Mouse (Mus musculus) hindbrain, embryonic 14.5 days (tissue): ENCODE data around the gene Cela1. TPM values are rescaled to one million over a fixed set of nuclear protein-coding genes. Genes with fewer than 3 reads are reported as not detected.

ENCODE experiments used
- ATAC-seq: fragments of 200-750 bp; cut with Nextera tagmentation; 2 replicates; pipeline ENCODE4 v1.8.0; 2017; ENCODE audit warnings: moderate number of reproducible peaks, mild to moderate bottlenecking, moderate TSS enrichment, moderate library complexity; ENCODE audit not compliant: low FRiP score
- DNase-seq: peaks from one replicate; pipeline ENCODE4 v3.0.0-alpha.2; 2015; ENCODE audit warnings: low spot score
- H3K27ac ChIP-seq: fragments of 300-500 bp; sonication (generic); 2 replicates; pipeline ENCODE4 v1.5.1; 2014; ENCODE audit warnings: mild to moderate bottlenecking, moderate library complexity
- H3K27me3 ChIP-seq: fragments of 300-500 bp; sonication (generic); 2 replicates; pipeline ENCODE4 v1.6.1; 2014; ENCODE audit warnings: mild to moderate bottlenecking, low read length, mixed read lengths; ENCODE audit not compliant: control insufficient read depth, insufficient read depth
- H3K36me3 ChIP-seq: fragments of 300-500 bp; sonication (generic); replicated peaks from 2 replicates; pipeline ENCODE4 v1.6.1; 2014; ENCODE audit not compliant: control insufficient read depth, insufficient read depth
- H3K4me1 ChIP-seq: fragments of 300-500 bp; sonication (generic); replicated peaks from 2 replicates; pipeline ENCODE4 v1.6.1; 2014; ENCODE audit warnings: antibody characterized with exemption, low read length, mixed read lengths; ENCODE audit not compliant: control insufficient read depth, insufficient read depth
- H3K4me2 ChIP-seq: fragments of 300-500 bp; sonication (generic); replicated peaks from 2 replicates; pipeline ENCODE4 v1.6.1; 2014; ENCODE audit warnings: mild to moderate bottlenecking, moderate library complexity
- H3K4me3 ChIP-seq: fragments of 300-500 bp; sonication (generic); replicated peaks from 2 replicates; pipeline ENCODE4 v1.5.1; 2014; ENCODE audit warnings: mild to moderate bottlenecking, low read length
- H3K9ac ChIP-seq: fragments of 300-500 bp; sonication (generic); 2 replicates; pipeline ENCODE4 v1.6.1; 2014
- H3K9me3 ChIP-seq: fragments of 300-500 bp; sonication (generic); 2 replicates; pipeline ENCODE4 v1.6.1; 2016; ENCODE audit warnings: low read length; ENCODE audit not compliant: control insufficient read depth
- WGBS: fragments of 180-500 bp; shearing (Covaris S2); extraction: QIAGEN DNeasy Blood & Tissue Kit; methylation state at CpG from one replicate; pipeline ENCODE4 v1.1.7; 2014; 5-methylcytosine and 5-hydroxymethylcytosine counted together
- polyA plus RNA-seq: library from polyadenylated mRNA; unstranded; fragments of >200 nt; fragmentation: Nextera tagmentation; extraction: Ambion mirVana; gene quantifications from 2 replicates; pipeline ENCODE4 v1.2.1, GENCODE M21; 2014

The Cela1 gene
- polyA plus RNA-seq, 1 experiment from 2014 or later: 1.0 TPM

DNA sequence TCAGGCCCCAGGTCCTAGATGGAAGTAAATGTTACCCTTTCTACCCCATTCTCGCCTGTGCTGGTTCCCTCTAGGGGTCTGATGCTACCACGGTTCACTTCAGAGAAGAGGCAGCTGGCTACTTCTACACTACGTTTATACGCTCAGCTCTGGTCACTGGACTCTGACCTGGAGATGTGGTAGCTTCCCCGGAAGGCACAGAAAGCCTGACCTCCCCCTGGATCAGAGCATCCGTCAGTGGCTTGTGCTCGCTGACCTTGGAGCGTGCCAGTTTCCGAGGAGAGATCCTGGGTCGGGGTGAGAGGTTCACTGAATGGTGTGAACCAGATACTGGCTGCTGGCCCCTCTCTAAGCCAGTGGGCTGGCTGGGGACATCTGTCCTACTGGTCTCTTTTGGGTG, 10.4 kb upstream of the Cela1 start:
- ATAC-seq: no peak
- DNase-seq: no peak

DNA sequence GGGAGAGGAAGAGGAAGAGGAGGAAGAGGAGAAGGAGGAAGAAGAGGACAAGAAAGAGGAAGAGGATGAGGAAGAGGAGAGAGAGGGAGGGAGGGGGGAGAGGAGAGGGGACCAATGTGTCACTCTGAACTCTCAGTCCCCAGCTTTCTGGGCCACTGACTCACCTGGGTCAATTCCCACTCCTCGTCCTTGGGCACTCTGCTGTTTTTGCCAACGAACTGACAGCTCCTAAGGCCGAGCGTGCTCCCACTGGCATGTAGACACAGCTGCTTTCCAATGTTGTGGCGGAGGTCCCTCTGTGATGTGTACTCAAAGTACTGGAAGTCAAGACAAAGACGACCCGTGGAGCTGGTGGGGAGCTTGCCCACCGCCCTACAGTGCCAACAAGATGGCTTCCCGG, 6.7 kb upstream of the Cela1 start:
- no peak overlapping the region for H3K27ac ChIP-seq
- H3K36me3 ChIP-seq: no peaks in the 10 kb centered on the region
- H3K27me3 ChIP-seq: no peaks in the 10 kb centered on the region
- 84% methylated on average over 9 of the region's 9 CpGs for WGBS
- H3K4me2 ChIP-seq: no peak overlapping the region
- ATAC-seq (no peak), DNase-seq (no peak)
- no peak overlapping the region for H3K9ac ChIP-seq
- peaks cover 10% of the 10 kb centered on the region for H3K9me3 ChIP-seq
- no peak overlapping the region for H3K4me3 ChIP-seq
- H3K4me1 ChIP-seq: no peaks in the 10 kb centered on the region

More for the DNA sequence above, 10.4 kb upstream of the Cela1 start:
- no peaks in the 10 kb centered on the region for H3K36me3 ChIP-seq
- no peaks in the 10 kb centered on the region for H3K4me1 ChIP-seq
- H3K9me3 ChIP-seq: no peaks in the 10 kb centered on the region
- H3K9ac ChIP-seq: no peak overlapping the region
- 79% methylated on average over 10 of the region's 10 CpGs for WGBS
- no peaks in the 10 kb centered on the region for H3K27me3 ChIP-seq
- no peak overlapping the region for H3K27ac ChIP-seq
- no peak overlapping the region for H3K4me3 ChIP-seq
- no peak overlapping the region for H3K4me2 ChIP-seq

DNA sequence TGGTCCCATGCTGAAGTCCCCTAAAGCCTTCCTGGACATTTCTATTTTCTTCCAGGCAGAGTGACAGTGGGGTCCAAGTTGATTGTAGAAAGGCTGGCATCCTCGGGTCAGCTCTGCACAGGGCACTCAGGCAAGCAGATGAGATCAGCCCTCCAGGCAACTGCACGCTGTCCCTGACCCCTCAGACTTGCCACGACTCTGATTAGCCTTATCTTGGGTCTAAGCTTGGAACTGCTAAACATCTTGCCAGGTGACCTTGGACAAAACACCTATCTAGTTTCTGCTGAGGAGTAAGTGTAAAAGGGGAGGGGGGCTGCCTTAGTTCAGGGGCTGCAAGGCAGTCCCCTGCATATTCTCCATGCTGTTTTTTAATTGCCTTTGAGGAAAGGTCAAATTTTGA, 4.3 kb upstream of the Cela1 start:
- no peak overlapping the region for H3K27ac ChIP-seq
- H3K9ac ChIP-seq: no peak overlapping the region
- H3K4me1 ChIP-seq: no peaks in the 10 kb centered on the region
- H3K4me3 ChIP-seq: no peak overlapping the region
- ATAC-seq (no peak), DNase-seq (no peak)
- WGBS: 77% methylated on average over 3 of the region's 3 CpGs
- no peak overlapping the region for H3K4me2 ChIP-seq
- H3K36me3 ChIP-seq: no peaks in the 10 kb centered on the region
- H3K27me3 ChIP-seq: no peaks in the 10 kb centered on the region
- H3K9me3 ChIP-seq: peaks cover 10% of the 10 kb centered on the region

DNA sequence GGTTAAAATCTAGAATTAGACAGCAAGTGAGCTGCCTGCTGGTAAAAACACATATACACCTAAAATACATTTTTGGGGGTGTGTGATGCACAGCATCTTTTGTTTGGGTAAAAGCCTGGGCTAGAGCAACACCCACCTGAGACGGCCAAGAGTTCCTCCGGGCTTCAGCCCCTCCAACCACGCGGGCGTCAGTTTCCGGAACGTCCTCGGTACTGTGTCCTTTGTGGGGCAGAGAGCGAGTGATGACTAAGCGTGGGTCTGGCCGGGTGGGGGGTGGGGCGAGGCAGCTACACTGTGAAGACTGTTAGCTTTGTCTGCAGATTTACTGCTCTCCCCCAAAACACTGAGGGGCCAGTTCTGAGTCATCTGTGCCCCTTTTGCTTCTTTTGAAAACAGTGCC, 732 bp downstream of the Cela1 start:
- H3K27me3 ChIP-seq: no peaks in the 10 kb centered on the region
- H3K27ac ChIP-seq: no peak overlapping the region
- H3K9me3 ChIP-seq: peaks cover 10% of the 10 kb centered on the region
- H3K36me3 ChIP-seq: no peaks in the 10 kb centered on the region
- DNase-seq: no peak
- H3K4me2 ChIP-seq: no peak overlapping the region
- ATAC-seq: no peak
- H3K9ac ChIP-seq: no peak overlapping the region
- no peaks in the 10 kb centered on the region for H3K4me1 ChIP-seq
- WGBS: 59% methylated on average over 12 of the region's 12 CpGs
- no peak overlapping the region for H3K4me3 ChIP-seq

DNA sequence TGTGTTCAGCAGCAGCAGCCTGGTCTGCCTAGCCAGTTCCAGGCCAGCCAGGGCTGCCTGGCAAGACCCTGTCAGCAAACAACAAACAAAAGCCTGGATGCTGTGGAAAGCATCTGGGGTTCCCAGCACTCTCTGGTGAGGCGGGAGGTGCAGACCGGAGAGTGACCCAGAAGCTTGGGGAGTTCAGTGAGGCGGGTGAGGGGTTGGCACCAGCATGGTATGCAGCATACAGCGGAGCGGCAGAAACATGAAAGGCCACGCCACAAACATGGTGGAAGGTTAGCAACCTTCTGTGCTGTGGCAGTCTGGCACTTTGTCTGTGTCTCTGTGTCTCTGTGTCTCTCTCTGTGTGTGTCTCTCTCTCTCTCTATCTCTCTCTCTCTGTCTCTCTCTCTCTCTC, 1.3 kb downstream of the Cela1 start:
- Histone ChIP-seq H3K27ac (no peak overlapping the region), H3K4me3 (no peak overlapping the region), H3K4me1 (no peaks in the 10 kb centered on the region), H3K9me3 (peaks cover 10% of the 10 kb centered on the region), H3K4me2 (no peak overlapping the region), H3K9ac (no peak overlapping the region), H3K36me3 (no peaks in the 10 kb centered on the region), H3K27me3 (no peaks in the 10 kb centered on the region)
- no peak for ATAC-seq
- DNase-seq: no peak
- 81% methylated on average over 6 of the region's 6 CpGs for WGBS

DNA sequence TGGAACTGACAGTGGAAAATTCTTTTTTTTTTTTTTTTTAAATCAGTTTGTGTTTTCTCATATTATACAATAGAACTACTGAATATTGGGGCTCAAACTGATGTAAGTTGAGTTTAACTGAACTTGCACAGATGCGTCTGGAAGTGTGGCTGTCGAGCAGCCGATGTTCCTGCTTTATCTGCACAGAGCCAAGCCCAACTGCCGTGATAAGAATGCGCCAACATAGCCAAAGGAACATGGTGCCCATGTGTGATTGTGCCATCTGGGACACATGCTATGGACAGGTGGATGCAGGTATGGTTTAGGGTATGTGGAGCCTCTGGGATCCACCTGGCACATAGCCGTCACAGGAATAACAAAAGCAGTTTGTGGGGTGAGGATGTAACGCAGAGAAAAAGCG, 1.9 kb downstream of the Cela1 start:
- H3K27ac ChIP-seq: no peak overlapping the region
- H3K9ac ChIP-seq: no peak overlapping the region
- no peak overlapping the region for H3K4me2 ChIP-seq
- ATAC-seq (no peak), DNase-seq (no peak)
- H3K4me1 ChIP-seq: no peaks in the 10 kb centered on the region
- H3K36me3 ChIP-seq: no peaks in the 10 kb centered on the region
- H3K4me3 ChIP-seq: no peak overlapping the region
- no peaks in the 10 kb centered on the region for H3K27me3 ChIP-seq
- 92% methylated on average over 8 of the region's 8 CpGs for WGBS
- H3K9me3 ChIP-seq: peaks cover 9% of the 10 kb centered on the region

DNA sequence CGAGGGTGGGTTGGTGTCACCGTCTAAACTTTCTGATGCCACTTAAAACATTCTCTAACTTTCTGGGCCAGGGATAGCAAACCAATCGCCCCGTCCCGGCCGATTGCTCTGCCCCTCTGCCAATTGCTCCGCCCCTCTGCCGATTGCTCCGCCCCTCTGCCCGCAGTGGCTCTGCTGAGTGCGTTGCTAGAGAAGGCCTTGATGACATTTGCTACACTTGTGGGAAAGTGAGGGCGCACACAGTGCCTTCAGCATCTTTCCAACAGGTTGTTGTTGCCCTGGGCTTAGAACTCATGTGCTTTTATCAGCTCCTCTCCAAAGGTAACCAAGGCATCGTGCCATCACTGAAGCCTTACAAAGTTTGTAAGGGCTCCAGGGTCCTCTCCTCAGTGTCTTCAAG, 2.5 kb downstream of the Cela1 start:
- H3K4me3 ChIP-seq: no peak overlapping the region
- WGBS: 28% methylated on average over 13 of the region's 13 CpGs
- no peaks in the 10 kb centered on the region for H3K36me3 ChIP-seq
- peaks cover 3% of the 10 kb centered on the region for H3K9me3 ChIP-seq
- no peak overlapping the region for H3K27ac ChIP-seq
- no peak for DNase-seq
- ATAC-seq: no peak
- H3K27me3 ChIP-seq: no peaks in the 10 kb centered on the region
- no peaks in the 10 kb centered on the region for H3K4me1 ChIP-seq
- no peak overlapping the region for H3K4me2 ChIP-seq
- no peak overlapping the region for H3K9ac ChIP-seq

DNA sequence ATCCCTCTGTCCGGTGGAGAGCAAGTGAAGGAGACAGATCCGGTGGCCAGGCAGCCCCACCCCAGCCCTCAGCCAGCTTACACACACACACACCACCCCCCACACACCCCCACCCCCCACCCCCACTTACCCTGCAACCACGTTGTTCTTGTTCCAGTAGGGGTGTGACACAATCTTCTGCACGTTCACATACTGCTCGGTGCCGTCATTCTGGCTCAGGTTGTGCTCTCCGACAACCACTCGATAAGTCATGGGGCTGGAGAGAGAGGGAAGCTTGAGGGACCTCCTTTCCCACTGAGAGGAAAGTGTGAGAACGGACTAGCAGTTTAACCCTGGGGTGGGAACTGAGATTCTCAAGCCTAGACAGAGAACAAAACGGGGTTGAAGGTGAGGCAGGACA, 3.3 kb downstream of the Cela1 start:
- Histone ChIP-seq H3K4me2 (no peak overlapping the region), H3K27me3 (no peaks in the 10 kb centered on the region), H3K4me1 (no peaks in the 10 kb centered on the region), H3K27ac (no peak overlapping the region), H3K4me3 (no peak overlapping the region), H3K9ac (no peak overlapping the region), H3K36me3 (no peaks in the 10 kb centered on the region), H3K9me3 (no peaks in the 10 kb centered on the region)
- no peak for DNase-seq
- no peak for ATAC-seq
- 64% methylated on average over 10 of the region's 10 CpGs for WGBS

DNA sequence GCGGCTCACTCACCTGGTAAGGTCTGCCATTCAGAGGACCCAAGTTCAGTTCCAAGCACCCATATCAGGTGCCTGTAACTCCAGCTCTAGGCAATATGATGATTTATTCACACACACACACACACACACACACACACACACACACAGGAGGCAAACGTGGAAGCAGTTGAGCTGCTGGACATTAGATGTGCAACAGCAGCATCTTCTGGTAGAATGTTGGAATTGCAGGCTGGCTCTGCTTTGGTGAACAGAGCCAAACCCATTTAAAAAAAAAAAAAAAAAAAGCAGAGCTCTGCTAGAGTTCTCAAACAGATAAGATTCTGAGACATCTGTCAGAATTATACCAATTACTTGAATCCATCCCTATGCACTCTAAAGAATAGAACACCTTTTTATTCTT, 4.7 kb downstream of the Cela1 start:
- no peak overlapping the region for H3K4me2 ChIP-seq
- H3K4me3 ChIP-seq: no peak overlapping the region
- no peak for ATAC-seq
- H3K4me1 ChIP-seq: no peaks in the 10 kb centered on the region
- DNase-seq: peak; percentile 85
- H3K9me3 ChIP-seq: no peaks in the 10 kb centered on the region
- H3K9ac ChIP-seq: no peak overlapping the region
- H3K36me3 ChIP-seq: no peaks in the 10 kb centered on the region
- no peak overlapping the region for H3K27ac ChIP-seq
- WGBS: 43% methylated on average over 2 of the region's 2 CpGs
- no peaks in the 10 kb centered on the region for H3K27me3 ChIP-seq

DNA sequence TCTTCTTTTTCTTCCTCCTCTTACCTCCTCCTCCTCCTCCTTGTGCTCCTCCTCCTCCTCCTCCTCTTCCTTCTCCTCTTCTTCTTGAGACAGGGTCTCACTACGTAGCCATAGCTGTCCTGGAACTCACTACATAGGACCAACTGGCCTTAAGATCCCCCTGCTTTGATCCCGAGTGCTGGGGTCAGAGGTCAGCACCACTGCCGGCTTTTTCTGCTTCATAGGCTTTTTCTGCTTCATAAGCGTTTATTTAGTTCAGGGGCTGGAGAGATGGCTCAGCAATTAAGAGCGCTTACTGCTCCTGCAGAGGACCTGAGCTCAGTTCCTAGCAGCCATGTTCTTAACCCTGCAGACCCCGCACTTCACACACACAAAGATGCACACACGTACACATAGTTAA, 6.0 kb downstream of the Cela1 start:
- ATAC-seq (no peak), DNase-seq (no peak)
- Histone ChIP-seq H3K9me3 (no peaks in the 10 kb centered on the region), H3K4me3 (no peak overlapping the region), H3K27me3 (no peaks in the 10 kb centered on the region), H3K9ac (no peak overlapping the region), H3K27ac (no peak overlapping the region), H3K4me2 (no peak overlapping the region), H3K36me3 (no peaks in the 10 kb centered on the region), H3K4me1 (no peaks in the 10 kb centered on the region)
- WGBS: 32% methylated on average over 7 of the region's 7 CpGs
